Mouse (Mus musculus) heart, embryonic 10.5 days (tissue): ENCODE data around the gene Acsm1. TPM values are rescaled to one million over a fixed set of nuclear protein-coding genes. Genes with fewer than 3 reads are reported as not detected.

Experiments
- DNase-seq: peaks from one replicate; pipeline ENCODE4 v3.0.0-alpha.2; 2017; ENCODE audit warnings: low spot score
- H3K27ac ChIP-seq: fragments of 300-500 bp; sonication (generic); 2 replicates; pipeline ENCODE4 v1.5.1; 2016; ENCODE audit warnings: mild to moderate bottlenecking
- H3K27me3 ChIP-seq: fragments of 300-500 bp; sonication (generic); 2 replicates; pipeline ENCODE4 v1.6.1; 2016; ENCODE audit warnings: mild to moderate bottlenecking; ENCODE audit not compliant: poor library complexity, insufficient read depth, severe bottlenecking
- H3K36me3 ChIP-seq: fragments of 300-500 bp; sonication (generic); 2 replicates; pipeline ENCODE4 v1.6.1; 2016; ENCODE audit warnings: mild to moderate bottlenecking, moderate library complexity
- H3K4me1 ChIP-seq: fragments of 300-500 bp; sonication (generic); 2 replicates; pipeline ENCODE4 v1.6.1; 2016; ENCODE audit warnings: mild to moderate bottlenecking
- H3K4me3 ChIP-seq: fragments of 300-500 bp; sonication (generic); 2 replicates; pipeline ENCODE4 v1.5.1; 2016; ENCODE audit warnings: mild to moderate bottlenecking, moderate library complexity
- H3K9me3 ChIP-seq: fragments of 300-500 bp; sonication (generic); 2 replicates; pipeline ENCODE4 v1.6.1; 2016; ENCODE audit warnings: mild to moderate bottlenecking, moderate library complexity
- WGBS: fragments of 180-500 bp; shearing (Covaris S2); methylation state at CpG from one replicate; pipeline ENCODE4 v1.1.7; 2016; 5-methylcytosine and 5-hydroxymethylcytosine counted together
- polyA plus RNA-seq: library from polyadenylated mRNA; unstranded; fragments of >200 nt; fragmentation: Nextera tagmentation; extraction: Ambion mirVana; gene quantifications from 2 replicates; pipeline ENCODE4 v1.2.1, GENCODE M21; 2016

Acsm1 gene
- polyA plus RNA-seq, 1 experiment from 2014 or later, result not detected

DNA sequence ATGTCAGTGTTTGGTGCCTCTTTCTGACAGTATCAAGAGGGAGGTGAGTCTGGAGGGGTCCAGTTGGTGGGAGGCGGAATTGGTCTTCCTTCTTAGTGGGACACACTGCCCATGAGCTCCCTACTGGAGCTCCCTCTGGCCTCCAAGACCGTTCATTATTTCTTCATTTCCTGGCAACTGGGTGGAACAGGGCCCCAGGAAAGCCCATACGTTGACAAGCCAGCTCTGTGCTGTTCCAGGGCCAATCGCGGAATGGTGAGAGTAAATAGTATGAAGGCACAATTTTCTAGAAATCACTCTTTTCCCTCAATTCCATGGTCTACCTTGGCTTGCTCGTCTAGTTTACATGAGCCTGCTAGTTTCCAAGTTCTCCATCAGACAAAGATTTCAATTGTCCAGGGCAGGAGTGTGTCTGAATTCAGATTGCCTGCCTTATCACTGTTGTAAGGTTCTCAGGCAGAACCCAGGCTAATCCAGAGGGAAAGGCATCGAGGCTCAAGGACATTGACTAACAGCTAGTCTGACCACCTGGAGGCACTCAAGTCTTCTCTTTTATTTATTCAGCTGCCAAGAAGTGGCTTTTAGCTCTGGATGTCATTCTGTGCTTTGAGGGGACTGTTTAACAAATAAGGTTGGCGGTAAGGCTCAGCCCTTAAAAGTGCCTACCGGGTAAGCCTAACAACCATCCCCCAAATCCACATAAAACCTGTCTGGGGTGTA, 1.1 kb downstream of the Acsm1 start:
- no peak for DNase-seq
- H3K27ac ChIP-seq, result no peak overlapping the region
- WGBS, result 74% methylated on average over 9 of the region's 9 CpGs
- no peaks in the 10 kb centered on the region for H3K36me3 ChIP-seq
- H3K4me3 ChIP-seq, result no peak overlapping the region
- H3K9me3 ChIP-seq, result no peaks in the 10 kb centered on the region
- H3K27me3 ChIP-seq, result no peaks in the 10 kb centered on the region
- no peaks in the 10 kb centered on the region for H3K4me1 ChIP-seq

DNA sequence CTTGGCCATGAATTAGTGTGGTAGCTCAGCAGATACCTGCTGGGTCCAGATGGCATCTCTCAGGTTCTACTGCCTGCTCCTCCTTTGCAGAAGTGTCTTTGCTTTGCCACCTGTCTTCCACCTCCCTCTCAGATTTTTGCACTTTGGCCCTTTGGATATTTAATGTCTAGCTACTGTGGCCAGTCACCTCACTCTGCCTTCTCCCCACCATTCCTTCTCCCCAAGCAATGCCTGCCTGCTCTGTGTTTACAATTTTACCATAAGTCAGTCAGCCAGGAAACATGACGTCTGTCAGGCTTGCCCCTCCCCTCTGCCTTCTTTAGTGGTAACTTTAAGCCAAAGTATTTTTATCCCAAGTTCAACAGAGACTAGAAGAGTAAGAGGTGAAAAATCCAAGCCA, 9.7 kb downstream of the Acsm1 start:
- no peak for DNase-seq
- Histone ChIP-seq H3K27ac (no peak overlapping the region), H3K9me3 (no peaks in the 10 kb centered on the region), H3K36me3 (no peaks in the 10 kb centered on the region), H3K4me3 (no peak overlapping the region), H3K4me1 (no peaks in the 10 kb centered on the region), H3K27me3 (no peaks in the 10 kb centered on the region)
- 58% methylated on average over 1 of the region's 1 CpGs for WGBS

DNA sequence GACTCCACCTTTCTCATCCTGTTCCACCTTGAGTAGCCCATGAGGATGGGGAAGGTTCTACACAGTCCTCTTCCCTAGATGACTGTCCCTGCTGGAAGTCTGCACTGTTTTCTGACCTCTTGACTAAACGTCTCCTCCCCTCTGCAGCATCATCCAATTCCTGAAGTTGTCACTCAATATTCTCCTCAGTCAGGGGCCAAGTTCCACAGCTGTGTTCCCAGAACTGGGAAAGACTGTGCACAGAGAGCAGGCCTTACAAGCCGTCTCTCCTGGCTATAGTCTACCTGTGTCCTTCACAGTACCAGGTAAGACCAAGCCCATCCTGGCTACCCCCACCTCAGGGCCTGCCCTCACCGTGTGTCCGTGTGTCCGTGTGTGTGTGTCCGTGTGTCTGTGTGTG, 10.8 kb downstream of the Acsm1 start:
- H3K27me3 ChIP-seq, result no peaks in the 10 kb centered on the region
- H3K4me3 ChIP-seq, result no peak overlapping the region
- no peaks in the 10 kb centered on the region for H3K9me3 ChIP-seq
- no peak for DNase-seq
- no peaks in the 10 kb centered on the region for H3K4me1 ChIP-seq
- no peak overlapping the region for H3K27ac ChIP-seq
- no peaks in the 10 kb centered on the region for H3K36me3 ChIP-seq
- 81% methylated on average over 6 of the region's 6 CpGs for WGBS

DNA sequence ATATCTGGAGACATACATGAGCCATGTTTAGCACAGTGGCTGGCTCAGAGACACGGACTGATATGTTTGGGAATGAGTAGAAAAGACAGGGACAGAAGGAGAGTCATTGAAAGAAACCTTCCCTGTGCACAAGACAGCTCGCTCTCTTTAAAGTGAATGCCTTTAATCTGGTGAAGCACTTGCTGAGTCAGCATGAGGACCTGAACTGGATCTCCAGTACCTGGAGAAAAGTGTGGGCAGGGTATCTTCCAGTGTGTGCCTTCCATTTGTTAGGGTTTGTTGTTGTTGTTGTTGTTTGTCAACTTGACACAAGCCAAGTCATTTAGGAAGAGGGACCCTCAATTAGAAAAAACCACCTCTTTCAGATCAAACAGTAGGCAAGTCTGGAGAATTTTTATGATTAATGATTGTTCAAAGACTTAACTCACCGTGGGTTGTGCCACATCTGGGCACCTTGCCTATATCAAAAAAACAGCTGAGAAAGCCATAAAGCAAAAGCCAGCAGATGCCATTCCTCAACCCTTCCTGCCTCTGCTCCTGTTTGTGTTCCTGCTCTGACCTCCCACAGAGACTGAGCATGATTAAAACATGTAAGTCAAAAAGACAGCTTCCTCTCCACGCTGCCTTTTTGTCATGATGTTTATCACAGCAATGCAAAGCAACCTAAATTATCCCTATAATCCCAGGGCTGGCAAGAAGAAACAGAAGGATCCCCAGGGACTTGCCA, 11.5 kb downstream of the Acsm1 start:
- no peaks in the 10 kb centered on the region for H3K27me3 ChIP-seq
- DNase-seq, result no peak
- WGBS, result 66% methylated on average over 4 of the region's 4 CpGs

DNA sequence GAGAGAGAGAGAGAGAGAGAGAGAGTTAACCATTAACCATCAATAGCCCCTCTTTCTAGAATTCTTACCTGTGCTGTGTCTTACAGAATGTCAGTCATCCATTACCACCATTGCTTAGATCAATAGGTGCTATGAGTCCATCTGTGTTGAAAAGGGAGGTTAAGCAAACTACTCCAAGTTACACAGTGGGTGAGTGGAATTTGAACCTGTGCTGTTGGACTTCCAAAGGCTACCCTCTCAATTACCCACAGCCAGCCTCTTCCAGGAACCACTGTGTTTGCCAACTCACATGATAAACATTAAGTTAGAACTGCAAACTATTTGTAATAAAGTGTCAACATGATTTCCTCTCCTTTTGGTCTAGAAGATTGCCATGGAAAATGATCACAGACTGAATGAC, 13.3 kb downstream of the Acsm1 start:
- Histone ChIP-seq H3K9me3 (no peaks in the 10 kb centered on the region), H3K36me3 (no peaks in the 10 kb centered on the region), H3K27ac (no peak overlapping the region), H3K4me3 (no peak overlapping the region), H3K27me3 (no peaks in the 10 kb centered on the region), H3K4me1 (no peaks in the 10 kb centered on the region)
- no peak for DNase-seq

More for the DNA sequence above, 11.5 kb downstream of the Acsm1 start:
- H3K9me3 ChIP-seq, result no peaks in the 10 kb centered on the region
- H3K4me1 ChIP-seq, result no peaks in the 10 kb centered on the region
- no peak overlapping the region for H3K27ac ChIP-seq
- H3K36me3 ChIP-seq, result no peaks in the 10 kb centered on the region
- no peak overlapping the region for H3K4me3 ChIP-seq

DNA sequence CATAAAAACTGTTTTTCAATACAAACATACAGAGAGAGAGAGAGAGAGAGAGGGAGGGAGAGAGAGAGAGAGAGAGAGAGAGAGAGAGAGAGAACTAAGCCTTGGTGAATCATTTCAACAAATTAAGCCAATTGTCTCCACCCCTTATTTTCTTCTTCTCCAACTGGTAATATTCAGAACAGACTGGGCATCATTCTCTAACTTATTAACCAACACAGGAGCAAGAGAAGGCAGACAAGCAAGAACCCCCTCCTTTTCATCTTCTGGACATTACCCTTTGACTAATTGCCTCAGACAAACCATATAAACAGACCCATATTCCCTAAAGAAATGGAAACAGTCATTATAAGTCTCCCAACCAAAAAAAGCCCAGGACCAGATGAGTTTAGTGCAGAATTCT, 31.9 kb downstream of the Acsm1 start:
- no peak for DNase-seq
- Histone ChIP-seq H3K4me1 (no peaks in the 10 kb centered on the region), H3K27me3 (no peaks in the 10 kb centered on the region), H3K36me3 (no peaks in the 10 kb centered on the region), H3K9me3 (no peaks in the 10 kb centered on the region), H3K4me3 (no peak overlapping the region), H3K27ac (no peak overlapping the region)

DNA sequence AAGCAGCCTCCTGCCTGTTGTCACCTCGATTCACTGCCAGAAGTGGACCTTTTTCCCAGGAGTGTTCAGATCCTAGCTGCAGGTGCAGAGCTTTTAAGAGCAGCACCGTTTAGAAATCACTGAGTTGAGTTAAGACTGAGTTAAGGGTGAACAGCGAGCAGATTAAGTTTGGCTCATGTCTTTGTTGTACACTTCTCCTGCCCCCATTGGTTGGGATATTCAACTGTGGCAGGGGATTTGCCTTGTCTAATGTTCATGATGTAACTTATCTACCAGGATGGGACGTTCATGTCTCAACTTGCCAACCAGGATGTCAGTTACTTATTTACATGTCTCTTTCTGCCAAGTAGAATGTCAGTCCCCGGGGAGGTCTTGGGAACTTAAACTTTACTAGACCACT, 35.5 kb downstream of the Acsm1 start:
- H3K4me3 ChIP-seq, result no peak overlapping the region
- no peaks in the 10 kb centered on the region for H3K36me3 ChIP-seq
- no peaks in the 10 kb centered on the region for H3K4me1 ChIP-seq
- H3K27ac ChIP-seq, result no peak overlapping the region
- WGBS, result 72% methylated on average over 5 of the region's 5 CpGs
- no peak for DNase-seq
- H3K27me3 ChIP-seq, result no peaks in the 10 kb centered on the region
- H3K9me3 ChIP-seq, result no peaks in the 10 kb centered on the region

DNA sequence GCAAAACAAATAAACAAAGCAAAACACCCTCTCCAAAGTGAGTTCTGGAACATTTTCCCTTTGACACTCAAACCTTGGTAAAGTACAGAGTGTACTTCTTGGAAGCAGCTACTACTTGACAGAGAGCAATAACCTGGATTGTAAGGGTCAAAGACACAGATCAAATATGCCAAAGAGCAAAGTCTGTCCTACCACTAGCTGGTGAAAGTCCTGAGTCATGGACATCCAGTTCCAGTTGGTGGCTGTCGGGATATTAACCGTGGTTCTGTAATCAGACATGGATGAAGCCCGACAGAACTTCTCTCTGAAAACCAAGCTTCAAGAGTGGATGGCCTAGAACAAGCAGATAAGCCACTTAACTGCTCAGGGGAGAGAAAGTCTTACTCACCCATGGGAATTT, 61.1 kb downstream of the Acsm1 start:
- Histone ChIP-seq H3K36me3 (no peaks in the 10 kb centered on the region), H3K27me3 (no peaks in the 10 kb centered on the region), H3K4me1 (no peaks in the 10 kb centered on the region), H3K27ac (no peak overlapping the region), H3K9me3 (no peaks in the 10 kb centered on the region), H3K4me3 (no peak overlapping the region)
- DNase-seq, result no peak
- WGBS, result 81% methylated on average over 3 of the region's 3 CpGs

DNA sequence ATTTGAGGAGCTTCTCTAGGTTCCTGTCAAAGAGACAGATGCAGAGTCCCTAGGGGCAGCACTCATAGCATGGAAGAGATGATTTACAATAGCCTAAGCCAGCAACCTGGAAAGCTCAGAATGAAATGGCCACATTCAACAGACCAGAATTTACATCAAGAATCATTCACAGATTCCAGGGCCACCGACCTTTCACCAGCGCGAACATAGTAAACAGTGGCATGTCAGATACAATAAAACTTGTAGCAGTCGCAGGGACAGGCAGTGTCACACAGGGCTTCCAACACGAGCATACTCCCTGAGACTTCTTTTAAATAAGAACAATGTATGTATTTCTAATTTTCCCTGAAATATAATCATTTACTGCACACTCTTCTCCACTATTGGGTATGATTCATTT, 63.6 kb downstream of the Acsm1 start:
- Histone ChIP-seq H3K27me3 (no peaks in the 10 kb centered on the region), H3K4me1 (no peaks in the 10 kb centered on the region), H3K27ac (no peak overlapping the region), H3K4me3 (no peak overlapping the region), H3K36me3 (no peaks in the 10 kb centered on the region), H3K9me3 (no peaks in the 10 kb centered on the region)
- DNase-seq, result no peak
- 80% methylated on average over 5 of the region's 5 CpGs for WGBS

DNA sequence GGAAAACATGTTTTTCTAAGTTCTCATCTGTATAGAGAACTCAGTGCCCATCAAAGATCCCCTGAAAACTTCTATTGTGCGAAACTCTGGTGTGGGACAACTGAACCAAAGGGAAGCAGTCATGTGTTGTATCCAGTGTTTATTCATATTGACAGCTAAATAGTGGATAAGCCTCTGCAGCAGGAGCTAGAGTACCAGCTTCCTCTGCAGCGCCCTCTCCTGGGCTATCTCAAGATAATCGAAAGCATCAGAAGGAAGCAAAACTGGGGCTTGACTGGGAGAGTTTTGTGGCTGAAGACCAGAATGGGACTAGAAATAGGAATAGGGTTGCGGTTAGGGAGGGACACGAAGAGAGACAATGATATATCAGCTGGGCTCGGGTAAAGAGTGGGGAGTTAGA, 64.1 kb downstream of the Acsm1 start:
- Histone ChIP-seq H3K4me1 (no peaks in the 10 kb centered on the region), H3K4me3 (no peak overlapping the region), H3K27me3 (no peaks in the 10 kb centered on the region), H3K27ac (no peak overlapping the region), H3K36me3 (no peaks in the 10 kb centered on the region), H3K9me3 (no peaks in the 10 kb centered on the region)
- 45% methylated on average over 6 of the region's 6 CpGs for WGBS
- no peak for DNase-seq

DNA sequence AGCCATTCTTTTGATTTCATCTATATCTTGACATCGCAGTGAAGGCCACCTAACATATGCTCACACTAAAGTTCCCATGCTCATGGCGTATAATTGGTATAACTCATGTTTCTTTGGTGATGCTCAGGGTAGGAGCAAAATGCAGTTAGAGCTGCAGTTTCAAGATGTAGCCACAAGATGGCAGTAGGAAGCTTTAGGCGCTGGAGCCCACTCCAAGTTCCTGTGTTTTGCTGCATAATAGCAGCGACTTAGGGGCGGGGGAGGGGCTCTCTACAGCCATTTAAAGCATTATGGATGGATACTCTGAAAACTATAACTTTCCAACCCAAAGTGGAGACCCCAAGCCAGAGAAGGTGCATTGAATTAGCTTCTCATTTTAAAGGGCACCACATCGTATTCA, 66.6 kb downstream of the Acsm1 start:
- Histone ChIP-seq H3K27me3 (no peaks in the 10 kb centered on the region), H3K9me3 (no peaks in the 10 kb centered on the region), H3K4me1 (no peaks in the 10 kb centered on the region), H3K27ac (no peak overlapping the region), H3K36me3 (no peaks in the 10 kb centered on the region), H3K4me3 (no peak overlapping the region)
- DNase-seq, result no peak
- 22% methylated on average over 6 of the region's 6 CpGs for WGBS

DNA sequence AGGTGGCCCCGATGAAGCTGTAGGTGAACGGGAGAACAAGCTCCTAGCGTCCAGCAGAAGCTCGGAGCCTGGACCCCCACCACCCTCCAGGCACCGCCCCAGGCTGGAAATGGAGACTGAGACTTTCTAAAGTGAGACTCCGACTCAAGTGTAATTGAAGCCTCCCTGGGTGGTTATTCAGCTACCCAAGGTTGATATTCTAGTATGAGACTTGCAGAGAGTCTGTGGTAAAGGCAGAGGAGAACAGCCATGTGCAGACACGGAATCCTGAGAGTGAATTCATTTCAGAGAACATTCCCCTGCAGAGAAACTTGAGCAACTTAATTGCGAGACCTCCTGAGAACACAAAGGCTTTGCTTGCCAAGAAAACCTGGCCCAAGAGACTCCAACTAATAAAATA, 73.3 kb downstream of the Acsm1 start:
- H3K27ac ChIP-seq, result no peak overlapping the region
- no peaks in the 10 kb centered on the region for H3K9me3 ChIP-seq
- no peaks in the 10 kb centered on the region for H3K36me3 ChIP-seq
- 72% methylated on average over 8 of the region's 8 CpGs for WGBS
- no peaks in the 10 kb centered on the region for H3K27me3 ChIP-seq
- no peak for DNase-seq
- no peak overlapping the region for H3K4me3 ChIP-seq
- no peaks in the 10 kb centered on the region for H3K4me1 ChIP-seq

DNA sequence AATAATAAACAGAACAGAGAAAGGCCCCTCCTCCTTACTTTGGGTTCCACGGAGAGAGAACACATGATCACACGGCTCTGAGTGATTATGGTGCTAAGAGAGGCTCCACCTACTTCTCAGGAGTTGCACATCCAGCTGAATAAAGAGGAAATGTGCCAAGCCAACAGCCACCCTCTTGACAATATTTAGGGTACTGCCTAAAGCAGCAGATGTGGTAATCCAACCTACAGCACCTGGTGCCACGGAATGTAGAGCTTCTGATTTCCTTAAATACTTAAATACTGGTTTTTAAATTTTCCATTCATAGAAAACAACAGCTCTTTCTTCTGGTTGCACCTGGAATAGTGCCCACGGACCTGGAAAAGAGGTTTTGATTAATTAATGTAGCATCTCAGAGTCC, 75.9 kb downstream of the Acsm1 start:
- H3K9me3 ChIP-seq, result no peaks in the 10 kb centered on the region
- no peaks in the 10 kb centered on the region for H3K36me3 ChIP-seq
- DNase-seq, result no peak
- no peak overlapping the region for H3K27ac ChIP-seq
- H3K4me1 ChIP-seq, result no peaks in the 10 kb centered on the region
- WGBS, result 70% methylated on average over 4 of the region's 4 CpGs
- H3K4me3 ChIP-seq, result no peak overlapping the region
- no peaks in the 10 kb centered on the region for H3K27me3 ChIP-seq

DNA sequence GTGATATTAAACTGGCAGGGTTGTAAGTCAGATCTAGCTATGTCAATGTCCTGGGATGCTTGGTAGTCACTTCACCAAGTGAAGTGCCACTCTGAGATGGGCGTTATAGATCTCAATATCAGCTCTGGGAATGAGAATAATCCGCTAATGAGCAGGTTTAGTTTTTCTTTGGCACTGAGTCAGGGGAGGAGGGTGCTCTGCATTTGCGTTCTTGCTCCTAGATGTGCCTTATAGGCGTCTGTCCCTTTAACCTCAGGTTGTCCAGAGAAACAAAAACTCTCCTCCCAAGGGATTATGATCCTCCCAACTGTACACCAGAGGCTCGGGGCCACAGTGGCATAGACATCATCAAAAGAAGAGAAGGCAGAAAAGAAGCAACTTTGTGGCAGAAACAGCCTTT, 82.9 kb downstream of the Acsm1 start, which contains the start of gene Acsm4:
TSS of gene Acsm4 (plus strand) at position 301 of the 400 bp plus-strand sequence.
- H3K36me3 ChIP-seq, result no peaks in the 10 kb centered on the region
- WGBS, result 76% methylated on average over 5 of the region's 5 CpGs
- no peak within 1 kb of the TSS for H3K27ac ChIP-seq
- no peaks in the 10 kb centered on the region for H3K27me3 ChIP-seq
- no peak within 1 kb of the TSS for H3K4me3 ChIP-seq
- DNase-seq, result no peak
- no peaks in the 10 kb centered on the region for H3K9me3 ChIP-seq
- no peaks in the 10 kb centered on the region for H3K4me1 ChIP-seq
